Mouse (Mus musculus): Measurements from ENCODE around the gene Psrc1. TPM values are rescaled to one million over a fixed set of nuclear protein-coding genes. Genes with fewer than 3 reads are reported as not detected.

Psrc1 gene
- polyA plus RNA-seq, 1 experiment from 2014 or later: 34.9 TPM

- Histone ChIP-seq H3K9me3 (no peaks in the 10 kb centered on the region), H3K9ac (no peak overlapping the region), H3K27me3 (replicated peaks) (no peaks in the 10 kb centered on the region), H3K36me3 (peaks cover 67% of the 10 kb centered on the region), H3K27ac (no peak overlapping the region), H3K4me2 (no peak overlapping the region), H3K4me1 (no peaks in the 10 kb centered on the region), H3K4me3 (replicated peaks) (no peak overlapping the region)
- no peak for ATAC-seq (ENCODE audit: insufficient read depth, low FRiP score, low read depth)
- 89% methylated on average over 13 of the region's 13 CpGs for WGBS
These were observed 49.0 kb downstream of the Psrc1 start for GRCm38 (mm10) chr3:108432542-108433187.

- Histone ChIP-seq H3K27ac (peak overlapping the region; percentile 11; the same call in 1 of the 2 replicates), H3K36me3 (peaks cover 61% of the 10 kb centered on the region), H3K9me3 (no peaks in the 10 kb centered on the region), H3K9ac (no peak overlapping the region), H3K4me2 (no peak overlapping the region), H3K27me3 (replicated peaks) (no peaks in the 10 kb centered on the region), H3K4me1 (no peaks in the 10 kb centered on the region), H3K4me3 (replicated peaks) (no peak overlapping the region)
- 64% methylated on average over 18 of the region's 18 CpGs for WGBS
- no peak for ATAC-seq (ENCODE audit: insufficient read depth, low FRiP score, low read depth)
These were observed 49.7 kb downstream of the Psrc1 start for GRCm38 (mm10) chr3:108433188-108433880.

GRCm38 (mm10) chr3:108433881-108434495 is 50.3 kb downstream of the Psrc1 start:
- WGBS: 58% methylated on average over 19 of the region's 19 CpGs
- Histone ChIP-seq H3K9ac (no peak overlapping the region), H3K4me3 (replicated peaks) (no peak overlapping the region), H3K27me3 (replicated peaks) (no peaks in the 10 kb centered on the region), H3K4me2 (no peak overlapping the region), H3K36me3 (peaks cover 55% of the 10 kb centered on the region), H3K27ac (no peak overlapping the region), H3K9me3 (no peaks in the 10 kb centered on the region), H3K4me1 (no peaks in the 10 kb centered on the region)
- 0 out of 2 replicates have a peak, but pooled peaks have one; percentile 16 for ATAC-seq (ENCODE audit: insufficient read depth, low FRiP score, low read depth)

GRCm38 (mm10) chr3:108435701-108436379 is 52.2 kb downstream of the Psrc1 start:
- Histone ChIP-seq H3K9ac (no peak overlapping the region), H3K27me3 (replicated peaks) (no peaks in the 10 kb centered on the region), H3K4me2 (no peak overlapping the region), H3K36me3 (peaks cover 45% of the 10 kb centered on the region), H3K4me1 (no peaks in the 10 kb centered on the region), H3K27ac (no peak overlapping the region), H3K4me3 (replicated peaks) (no peak overlapping the region), H3K9me3 (no peaks in the 10 kb centered on the region)
- ATAC-seq (ENCODE audit: insufficient read depth, low FRiP score, low read depth): no peak
- 77% methylated on average over 17 of the region's 17 CpGs for WGBS

- H3K9ac ChIP-seq: no peak overlapping the region
- H3K4me1 ChIP-seq: no peaks in the 10 kb centered on the region
- no peak overlapping the region for H3K4me3 ChIP-seq (replicated peaks)
- 80% methylated on average over 7 of the region's 7 CpGs for WGBS
- no peaks in the 10 kb centered on the region for H3K9me3 ChIP-seq
- no peaks in the 10 kb centered on the region for H3K27me3 ChIP-seq (replicated peaks)
- peaks cover 40% of the 10 kb centered on the region for H3K36me3 ChIP-seq
- no peak for ATAC-seq (ENCODE audit: insufficient read depth, low FRiP score, low read depth)
- no peak overlapping the region for H3K4me2 ChIP-seq
- H3K27ac ChIP-seq: no peak overlapping the region
These were observed 52.7 kb downstream of the Psrc1 start for GRCm38 (mm10) chr3:108436380-108436714.

Other genes with a start within 250 kb of the Psrc1 start
- gene Gnai3, start 237.7 kb upstream of the Psrc1 start, polyA plus RNA-seq (2015; fragmentation: Nextera tagmentation; extraction: Ambion mirVana): 161 and 169 TPM in 2 replicates
- gene Gpr61, start 229.0 kb upstream of the Psrc1 start, polyA plus RNA-seq (2015; fragmentation: Nextera tagmentation; extraction: Ambion mirVana): 0.19 TPM in 2 replicates
- 3.8 and 4.4 TPM in 2 replicates for gene Amigo1, start 197.5 kb upstream of the Psrc1 start, polyA plus RNA-seq (2015; fragmentation: Nextera tagmentation; extraction: Ambion mirVana)
- gene Cyb561d1, start 182.6 kb upstream of the Psrc1 start, polyA plus RNA-seq (2015; fragmentation: Nextera tagmentation; extraction: Ambion mirVana): 3.7 and 4.2 TPM in 2 replicates
- 11.6 and 13.3 TPM in 2 replicates for gene Atxn7l2, start 172.9 kb upstream of the Psrc1 start, polyA plus RNA-seq (2015; fragmentation: Nextera tagmentation; extraction: Ambion mirVana)
- gene Sypl2, start 157.2 kb upstream of the Psrc1 start, polyA plus RNA-seq (2015; fragmentation: Nextera tagmentation; extraction: Ambion mirVana): 0.23 and 0.48 TPM in 2 replicates
- 254 and 273 TPM in 2 replicates for gene Psma5, start 126.9 kb upstream of the Psrc1 start, polyA plus RNA-seq (2015; fragmentation: Nextera tagmentation; extraction: Ambion mirVana)
- gene Sort1, start 99.8 kb upstream of the Psrc1 start, polyA plus RNA-seq (2015; fragmentation: Nextera tagmentation; extraction: Ambion mirVana): 12.4 and 14.2 TPM in 2 replicates
- gene Mybphl, start 18.9 kb upstream of the Psrc1 start, polyA plus RNA-seq (2015; fragmentation: Nextera tagmentation; extraction: Ambion mirVana): not detected in 2 replicates
- 12.2 and 13.6 TPM in 2 replicates for gene Celsr2, start 31.7 kb downstream of the Psrc1 start, polyA plus RNA-seq (2015; fragmentation: Nextera tagmentation; extraction: Ambion mirVana)
- gene Sars, start 61.4 kb downstream of the Psrc1 start, polyA plus RNA-seq (2015; fragmentation: Nextera tagmentation; extraction: Ambion mirVana): 124 and 142 TPM in 2 replicates
- gene 1700013F07Rik, start 150.3 kb downstream of the Psrc1 start, polyA plus RNA-seq (2015; fragmentation: Nextera tagmentation; extraction: Ambion mirVana): 0.41 and 0.46 TPM in 2 replicates
- 33.7 and 45.1 TPM in 2 replicates for gene 5330417C22Rik, start 152.7 kb downstream of the Psrc1 start, polyA plus RNA-seq (2015; fragmentation: Nextera tagmentation; extraction: Ambion mirVana)
- gene Tmem167b, start 178.6 kb downstream of the Psrc1 start, polyA plus RNA-seq (2015; fragmentation: Nextera tagmentation; extraction: Ambion mirVana): 38.3 and 40.0 TPM in 2 replicates
- gene Taf13, start 187.9 kb downstream of the Psrc1 start, polyA plus RNA-seq (2015; fragmentation: Nextera tagmentation; extraction: Ambion mirVana): 43.5 and 44.7 TPM in 2 replicates
- gene Wdr47, start 207.4 kb downstream of the Psrc1 start, polyA plus RNA-seq (2015; fragmentation: Nextera tagmentation; extraction: Ambion mirVana): 10.8 and 11.6 TPM in 2 replicates

All from stomach, embryonic 15.5 days (tissue).